Mouse (Mus musculus) kidney, adult 10 weeks (tissue): ENCODE measurements around the gene Ankle2. TPM values are rescaled to one million over a fixed set of nuclear protein-coding genes. Genes with fewer than 3 reads are reported as not detected.

ENCODE experiments used
- polyA plus RNA-seq: library from polyadenylated mRNA; stranded (reverse); fragments of 350-450 nt; fragmentation: Illumina TruSeq; extraction: RNeasy Lipid Tissue Mini Kit (QIAGEN cat#74804); gene quantifications from one replicate; pipeline ENCODE4 v1.2.3, GENCODE M21; 2014; ENCODE audit warnings: low read depth, low replicate concordance

Gene Ankle2
- polyA plus RNA-seq = 41.3 TPM

GRCm38 (mm10) chr5:110230780-110231461, at the start of gene Ankle2:
TSS of gene Ankle2 (plus strand) at chr5:110231004.

DNA sequence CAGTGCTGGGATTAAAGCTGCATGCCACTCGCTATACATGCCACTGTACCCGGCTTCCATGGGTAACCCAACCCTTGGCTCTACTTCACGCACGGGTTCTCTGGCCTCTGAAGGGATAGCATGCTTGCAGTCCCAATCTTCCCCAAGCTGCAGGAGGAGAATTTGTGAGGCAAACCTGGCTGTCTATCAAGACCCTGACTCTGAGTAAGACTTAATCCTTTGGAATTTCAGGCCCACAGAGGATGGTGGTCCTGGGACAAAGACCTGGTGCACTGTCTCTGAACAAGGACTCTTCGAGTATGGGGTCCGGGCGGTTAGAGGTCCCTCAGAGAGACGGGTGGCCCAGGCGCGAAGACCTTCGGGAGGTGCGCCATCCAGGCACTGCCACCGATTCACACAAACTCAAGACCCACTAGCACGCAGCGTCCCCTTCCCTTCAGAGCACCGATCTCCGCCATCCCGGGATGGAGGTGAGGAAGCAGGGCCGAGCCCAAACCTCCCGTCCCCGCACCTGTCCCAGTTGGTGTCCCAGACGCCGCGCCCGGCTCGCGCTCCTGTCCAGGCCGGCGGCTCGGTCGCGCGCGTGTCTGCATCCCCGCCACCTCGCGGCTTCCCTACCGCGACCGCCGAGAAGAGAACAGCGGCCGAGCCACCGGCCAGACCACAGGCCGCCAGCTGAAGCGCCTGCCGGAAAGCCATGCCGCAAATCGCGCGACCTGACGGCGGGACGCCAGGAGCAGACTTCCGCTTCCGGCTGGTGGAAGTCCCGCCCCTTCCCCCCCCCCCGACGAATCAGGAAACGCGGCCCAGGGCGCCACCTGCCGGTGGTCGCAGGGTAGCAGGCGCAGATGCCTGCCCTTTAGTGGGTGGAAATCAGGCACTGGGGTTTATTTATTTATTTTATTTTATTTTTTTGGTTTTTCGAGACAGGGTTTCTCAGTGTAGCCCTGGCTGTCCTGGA, 38.6 kb downstream of the Ankle2 start, which contains the start of gene Pgam5:
Pgam5 (minus strand) TSS at position 773 of the 961 bp plus-strand sequence.

DNA sequence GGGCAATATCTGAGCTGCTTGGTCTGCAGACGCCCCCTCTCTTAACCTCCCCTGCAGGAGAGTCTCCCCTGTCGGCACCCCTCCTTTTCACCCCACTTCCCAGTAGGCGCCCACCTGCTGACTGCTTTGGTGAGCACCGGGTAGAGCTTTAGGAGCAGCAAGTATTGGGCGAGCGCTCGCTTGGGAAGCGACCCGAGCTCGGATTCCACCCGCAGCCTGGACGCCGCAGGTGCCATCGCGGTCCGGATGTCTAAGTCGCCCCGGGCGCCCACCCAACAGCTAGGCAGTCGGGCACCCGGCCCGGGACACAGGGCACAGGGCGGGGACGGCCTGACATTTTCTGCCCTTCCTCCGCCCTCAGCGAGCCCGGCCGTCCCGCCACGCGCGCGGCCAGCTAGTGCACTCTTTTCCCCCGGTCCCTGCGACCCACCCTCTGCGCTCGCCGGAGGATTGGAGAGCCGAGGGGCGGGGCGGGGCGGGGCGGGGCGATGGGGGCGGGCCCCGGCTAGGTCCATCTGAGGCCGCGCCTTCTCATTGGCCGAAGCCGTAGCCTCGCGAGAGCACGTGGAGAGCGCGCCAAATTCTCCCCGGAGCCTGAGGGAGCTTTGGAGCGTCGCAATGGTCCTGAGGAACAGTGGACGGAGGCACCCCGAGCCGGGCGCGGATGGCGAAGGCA, 55.1 kb downstream of the Ankle2 start, which contains the start of the genes Pxmp2 and Pole:
Pxmp2 (minus strand) TSS at position 417 of the 676 bp plus-strand sequence.
Pole (plus strand) TSS at position 537 of the 676 bp plus-strand sequence.

Other genes starting within 250 kb of the Ankle2 start
- 78.2 TPM for gene Zfp932, start 234.5 kb upstream of the Ankle2 start, polyA plus RNA-seq
- 16.5 TPM for gene Gm17655, start 158.5 kb upstream of the Ankle2 start, polyA plus RNA-seq
- gene Gm35315, start 136.6 kb upstream of the Ankle2 start, polyA plus RNA-seq = 2.5 TPM
- gene Plcxd1, start 131.0 kb upstream of the Ankle2 start, polyA plus RNA-seq = not detected
- gene Gtpbp6, start 122.8 kb upstream of the Ankle2 start, polyA plus RNA-seq = not detected
- 10.7 TPM for gene Zfp605, start 120.9 kb upstream of the Ankle2 start, polyA plus RNA-seq
- gene Chfr, start 95.2 kb upstream of the Ankle2 start, polyA plus RNA-seq = 20.3 TPM
- gene Golga3, start 54.3 kb upstream of the Ankle2 start, polyA plus RNA-seq = 11.1 TPM
- 23.3 TPM for gene Pgam5, start 38.9 kb downstream of the Ankle2 start, polyA plus RNA-seq
- gene Pxmp2, start 55.2 kb downstream of the Ankle2 start, polyA plus RNA-seq = 74.9 TPM
- gene Pole, start 55.3 kb downstream of the Ankle2 start, polyA plus RNA-seq = 1.6 TPM
- gene P2rx2, start 112.2 kb downstream of the Ankle2 start, polyA plus RNA-seq = not detected
- not detected for gene Lrcol1, start 113.7 kb downstream of the Ankle2 start, polyA plus RNA-seq
- 3.8 TPM for gene Fbrsl1, start 217.5 kb downstream of the Ankle2 start, polyA plus RNA-seq